Mouse (Mus musculus): Measurements from ENCODE around the gene Tradd. TPM values are rescaled to one million over a fixed set of nuclear protein-coding genes. Genes with fewer than 3 reads are reported as not detected.

Gene Tradd
- polyA plus RNA-seq, 1 experiment: 26.2 TPM

DNA sequence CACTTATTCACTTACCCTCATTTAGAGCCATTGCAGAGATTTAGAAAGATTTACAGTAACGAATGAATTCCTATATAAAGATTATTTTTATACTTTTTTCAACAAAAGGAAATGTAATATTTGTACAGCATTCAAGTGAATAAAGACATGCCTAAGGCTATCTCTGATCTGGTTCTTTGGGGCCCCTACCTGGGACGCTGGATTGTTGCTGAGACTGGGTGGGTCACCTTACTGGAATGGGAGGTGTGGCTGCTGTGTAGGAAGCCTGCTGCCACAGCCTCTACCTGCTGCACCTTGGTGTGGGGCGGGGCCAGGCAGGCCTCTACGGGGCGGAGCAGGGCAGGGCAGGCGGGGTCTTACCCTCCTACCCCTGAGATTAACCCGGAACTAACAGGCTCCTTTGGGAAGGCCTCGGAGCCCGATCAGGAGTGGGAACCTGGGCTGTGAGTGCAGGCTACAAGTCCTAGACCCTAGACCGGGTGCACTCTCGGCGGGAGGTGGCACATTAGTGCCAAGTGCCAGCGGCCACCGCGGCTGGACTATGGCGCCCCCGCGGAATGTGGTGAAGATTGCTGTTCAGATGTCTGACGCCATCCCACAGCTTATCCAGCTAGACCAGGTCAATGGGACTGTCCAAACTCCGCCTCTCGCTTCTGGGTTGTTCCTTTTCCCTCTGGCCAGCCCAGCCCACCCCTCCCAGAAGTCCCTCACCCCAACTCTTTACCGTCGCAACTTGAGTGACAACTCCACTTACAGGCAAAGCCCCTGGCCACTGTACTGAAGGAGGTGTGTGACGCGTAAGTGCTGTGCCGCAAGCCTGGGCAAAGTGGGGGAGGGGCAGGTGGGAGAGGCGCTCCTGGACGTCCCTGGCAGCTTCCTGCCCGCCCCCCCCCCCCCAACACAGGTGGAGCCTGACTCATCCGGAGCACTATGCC lies 41.1 kb upstream of the Tradd start, which contains the start of gene Elmo3:
Elmo3 (plus strand) TSS at position 391 of the 935 bp plus-strand sequence.
- no peak for TF ChIP-seq POLR2A (IDR thresholded peaks at IDR 0.05; ENCODE audit: borderline replicate concordance, low read depth, low read length)
- no peak for TF ChIP-seq CTCF (IDR thresholded peaks at IDR 0.05; ENCODE audit: low read depth, low read length)
- Histone ChIP-seq H3K4me1 (ENCODE audit: control insufficient read depth, insufficient read depth, low read length) (peaks cover 40% of the 10 kb centered on the region), H3K27ac (ENCODE audit: insufficient read depth, low read depth, low read length) (peak within 1 kb of the TSS; percentile 71), H3K4me3 (ENCODE audit: insufficient read depth, low read length) (no peak within 1 kb of the TSS)

DNA sequence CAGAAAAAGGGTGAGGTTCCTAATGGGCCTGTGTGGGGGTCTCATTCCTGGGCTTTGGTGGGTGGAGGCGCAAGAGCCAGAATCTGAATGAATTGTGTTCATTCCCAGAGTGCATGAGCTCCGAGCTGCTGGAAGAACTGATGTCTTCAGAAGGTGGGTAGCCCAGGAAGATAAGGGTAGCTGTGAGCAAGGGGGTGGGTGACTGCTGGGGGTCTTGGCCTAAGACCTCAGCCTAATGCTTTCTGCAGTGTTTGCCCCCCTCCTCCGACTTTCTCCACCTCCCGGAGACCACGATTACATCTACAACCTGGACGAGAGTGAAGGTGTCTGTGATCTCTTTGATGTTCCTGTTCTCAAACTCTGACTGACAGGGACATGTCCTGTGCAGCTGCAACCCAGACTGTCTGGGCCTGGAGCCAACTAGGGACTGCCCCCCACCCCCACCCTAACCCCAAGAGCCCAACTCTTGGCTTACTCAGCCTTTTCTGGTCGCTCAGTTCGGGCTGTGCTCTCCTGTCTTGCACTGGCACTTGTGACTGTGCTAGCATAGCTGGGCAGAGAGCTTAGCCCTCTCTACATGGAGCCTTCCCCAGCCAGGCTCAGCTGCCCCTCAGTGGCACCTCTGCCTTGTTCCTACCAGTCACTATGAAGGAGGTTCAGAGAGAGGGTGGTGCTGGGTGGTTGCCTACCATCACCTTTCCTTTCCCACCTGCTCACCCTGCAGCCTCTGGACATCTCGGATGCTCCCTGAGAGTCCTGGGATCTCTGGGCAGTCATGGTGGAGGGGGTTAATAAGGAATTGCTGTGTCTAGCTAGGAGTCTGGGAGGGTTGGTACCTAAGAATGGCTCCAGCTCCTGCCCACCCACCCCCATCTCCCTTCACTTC lies 40.2 kb upstream of the Tradd start:
- Histone ChIP-seq H3K4me3 (ENCODE audit: insufficient read depth, low read length) (no peak overlapping the region), H3K27ac (ENCODE audit: insufficient read depth, low read depth, low read length) (peak overlapping the region; percentile 71), H3K4me1 (ENCODE audit: control insufficient read depth, insufficient read depth, low read length) (peaks cover 42% of the 10 kb centered on the region)
- TF ChIP-seq POLR2A (IDR thresholded peaks at IDR 0.05; ENCODE audit: borderline replicate concordance, low read depth, low read length) (no peak), CTCF (IDR thresholded peaks at IDR 0.05; ENCODE audit: low read depth, low read length) (no peak)

DNA sequence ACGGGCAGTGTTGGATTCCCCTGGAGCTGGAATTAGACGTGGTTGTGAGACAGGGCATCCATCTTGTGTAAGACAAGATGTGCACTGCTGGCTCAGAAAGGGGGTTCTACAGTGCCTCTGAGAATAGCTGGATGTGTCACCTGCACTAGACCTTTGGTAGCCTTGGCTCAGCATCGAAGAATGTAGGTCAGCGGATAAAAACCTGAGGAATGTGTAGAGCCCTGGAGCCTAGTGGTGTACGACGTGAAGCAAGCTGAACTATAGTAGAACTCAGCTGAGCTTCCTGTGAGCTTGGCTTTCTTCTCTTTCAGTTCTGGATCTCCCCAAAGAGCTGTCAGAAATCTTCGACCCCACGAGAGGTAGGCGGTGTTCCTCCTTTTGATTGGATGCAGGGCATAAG lies 39.5 kb upstream of the Tradd start:
- Histone ChIP-seq H3K27ac (ENCODE audit: insufficient read depth, low read depth, low read length) (peak overlapping the region; percentile 16), H3K4me1 (ENCODE audit: control insufficient read depth, insufficient read depth, low read length) (peaks cover 44% of the 10 kb centered on the region), H3K4me3 (ENCODE audit: insufficient read depth, low read length) (no peak overlapping the region)
- TF ChIP-seq POLR2A (IDR thresholded peaks at IDR 0.05; ENCODE audit: borderline replicate concordance, low read depth, low read length) (no peak), CTCF (IDR thresholded peaks at IDR 0.05; ENCODE audit: low read depth, low read length) (no peak)

DNA sequence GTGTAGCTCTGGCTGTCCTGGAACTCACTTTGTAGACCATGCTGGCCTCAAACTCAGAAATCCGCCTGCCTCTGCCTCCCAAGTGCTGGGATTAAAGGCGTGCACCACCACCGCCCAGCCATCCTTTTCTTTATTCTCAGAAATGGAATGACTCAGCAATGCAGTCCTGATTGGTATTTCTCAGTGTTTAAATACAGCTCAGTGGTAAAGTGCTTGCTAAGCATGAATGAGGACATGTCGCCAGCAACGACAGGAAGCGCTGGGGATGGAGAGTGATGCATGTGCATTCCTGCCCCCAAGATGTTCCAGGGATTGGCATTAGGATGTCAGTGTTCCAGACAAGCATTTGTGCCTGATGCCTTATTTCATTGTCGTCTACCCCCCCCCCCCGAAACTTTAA lies 39.0 kb upstream of the Tradd start:
- H3K4me1 ChIP-seq (ENCODE audit: control insufficient read depth, insufficient read depth, low read length): peaks cover 47% of the 10 kb centered on the region
- H3K4me3 ChIP-seq (ENCODE audit: insufficient read depth, low read length): no peak overlapping the region
- peak overlapping the region; percentile 67 for H3K27ac ChIP-seq (ENCODE audit: insufficient read depth, low read depth, low read length)
- no peak for TF ChIP-seq POLR2A (IDR thresholded peaks at IDR 0.05; ENCODE audit: borderline replicate concordance, low read depth, low read length)
- TF ChIP-seq CTCF (IDR thresholded peaks at IDR 0.05; ENCODE audit: low read depth, low read length): no peak

DNA sequence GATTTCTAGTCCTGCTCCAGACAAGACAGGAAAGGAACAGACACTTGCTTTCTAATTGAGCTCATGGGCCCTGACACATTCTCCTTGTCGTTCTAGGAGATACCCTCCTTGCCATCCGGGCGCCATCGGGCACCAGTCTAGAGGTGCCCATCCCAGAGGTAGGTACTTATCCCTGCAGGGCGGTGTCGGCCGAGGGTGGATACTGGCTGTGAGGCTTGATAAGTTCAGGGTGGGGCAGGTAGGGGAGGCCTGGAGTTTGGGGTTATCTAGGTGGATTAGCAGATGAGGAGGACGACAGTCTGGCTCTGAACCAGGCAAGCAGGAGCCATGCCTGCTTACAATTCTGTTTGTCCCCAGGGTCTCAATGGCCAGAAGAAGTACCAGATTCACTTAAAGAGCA lies 35.6 kb upstream of the Tradd start:
- Histone ChIP-seq H3K4me3 (ENCODE audit: insufficient read depth, low read length) (no peak overlapping the region), H3K27ac (ENCODE audit: insufficient read depth, low read depth, low read length) (no peak overlapping the region), H3K4me1 (ENCODE audit: control insufficient read depth, insufficient read depth, low read length) (peaks cover 51% of the 10 kb centered on the region)

DNA sequence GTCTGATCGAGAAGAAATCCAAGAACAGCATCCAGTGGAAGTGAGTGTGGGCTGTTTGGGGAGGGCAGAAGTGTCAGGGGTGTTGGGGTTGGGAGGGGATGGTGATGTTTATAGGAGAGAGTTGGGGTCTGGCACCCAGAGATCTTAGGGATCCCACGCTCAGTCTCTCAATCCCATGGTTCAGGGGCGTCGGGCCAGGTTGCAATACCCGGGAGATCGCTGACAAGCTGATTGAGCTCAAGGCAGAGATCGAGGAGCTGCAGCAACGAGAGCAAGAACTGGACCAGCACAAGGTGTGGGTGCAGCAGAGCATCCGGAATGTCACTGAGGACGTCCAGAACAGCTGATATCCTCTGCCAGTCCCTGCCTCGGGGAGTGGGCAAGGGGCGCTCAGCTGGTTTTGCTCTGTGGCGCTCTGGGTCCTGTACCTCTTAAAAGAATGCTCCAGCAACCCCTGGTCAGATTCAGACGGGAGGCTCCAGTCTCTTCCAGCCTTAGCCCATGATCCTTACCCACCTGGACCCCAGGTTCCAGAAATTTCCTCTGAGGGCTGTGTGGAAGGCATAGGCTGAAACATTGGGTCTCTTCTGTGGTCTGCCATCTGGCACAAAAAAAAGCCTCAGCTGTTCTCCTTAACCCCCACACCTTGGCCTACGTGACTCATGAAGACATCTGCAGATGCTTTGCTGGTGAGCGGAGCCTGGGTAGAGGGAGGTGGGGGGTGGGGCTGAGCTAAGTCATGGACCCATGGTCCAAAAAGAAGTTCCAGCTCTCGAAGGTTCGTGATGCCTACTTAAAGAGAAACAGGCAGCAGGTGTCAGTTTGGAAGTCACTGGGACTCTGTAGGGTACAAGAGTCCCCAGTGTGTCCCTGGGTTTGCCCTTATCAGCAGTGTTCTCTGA lies 34.2 kb upstream of the Tradd start:
- TF ChIP-seq POLR2A (IDR thresholded peaks at IDR 0.05; ENCODE audit: borderline replicate concordance, low read depth, low read length) (no peak), CTCF (IDR thresholded peaks at IDR 0.05; ENCODE audit: low read depth, low read length) (no peak)
- Histone ChIP-seq H3K4me1 (ENCODE audit: control insufficient read depth, insufficient read depth, low read length) (peaks cover 39% of the 10 kb centered on the region), H3K4me3 (ENCODE audit: insufficient read depth, low read length) (peak overlapping the region; percentile 92), H3K27ac (ENCODE audit: insufficient read depth, low read depth, low read length) (no peak overlapping the region)

More for the DNA sequence above, 35.6 kb upstream of the Tradd start:
- TF ChIP-seq POLR2A (IDR thresholded peaks at IDR 0.05; ENCODE audit: borderline replicate concordance, low read depth, low read length): no peak
- TF ChIP-seq CTCF (IDR thresholded peaks at IDR 0.05; ENCODE audit: low read depth, low read length): no peak

DNA sequence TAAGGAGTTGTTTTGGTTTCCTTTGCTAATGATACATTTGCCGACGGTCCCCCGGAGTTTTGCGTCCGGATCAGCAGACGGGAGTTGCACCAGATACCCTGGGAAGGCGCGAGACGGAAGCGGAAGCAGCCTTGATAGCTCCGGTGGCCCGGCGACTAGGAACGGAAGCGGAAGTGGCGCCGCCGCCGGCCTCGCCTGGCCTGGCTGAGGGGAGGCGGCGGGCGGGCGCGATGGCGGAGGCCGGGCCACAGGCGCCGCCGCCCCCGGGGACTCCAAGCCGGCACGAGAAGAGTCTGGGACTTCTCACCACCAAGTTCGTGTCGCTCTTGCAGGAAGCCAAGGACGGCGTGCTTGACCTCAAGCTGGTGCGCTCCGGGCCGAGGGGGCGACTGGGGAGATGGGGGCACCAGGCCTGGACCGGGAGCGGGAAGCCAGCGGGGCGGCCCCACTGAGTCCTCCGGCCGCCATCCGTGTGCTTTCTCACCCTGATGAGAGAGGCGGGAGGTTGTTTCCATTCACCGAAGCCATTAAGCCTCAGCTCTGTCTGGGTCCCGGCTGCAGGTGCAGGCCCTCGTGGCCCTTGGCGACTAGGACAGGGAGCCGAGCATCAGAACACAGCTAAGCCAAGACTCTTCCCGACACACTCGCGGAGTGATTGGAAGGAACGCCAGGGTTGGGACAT lies 33.2 kb upstream of the Tradd start, which contains the start of gene E2f4:
E2f4 (plus strand) TSS at position 153 of the 682 bp plus-strand sequence.
- Histone ChIP-seq H3K27ac (ENCODE audit: insufficient read depth, low read depth, low read length) (peak within 1 kb of the TSS; percentile 44), H3K4me1 (ENCODE audit: control insufficient read depth, insufficient read depth, low read length) (peaks cover 32% of the 10 kb centered on the region), H3K4me3 (ENCODE audit: insufficient read depth, low read length) (peak within 1 kb of the TSS; percentile 92)
- no peak for TF ChIP-seq CTCF (IDR thresholded peaks at IDR 0.05; ENCODE audit: low read depth, low read length)
- no peak for TF ChIP-seq POLR2A (IDR thresholded peaks at IDR 0.05; ENCODE audit: borderline replicate concordance, low read depth, low read length)

DNA sequence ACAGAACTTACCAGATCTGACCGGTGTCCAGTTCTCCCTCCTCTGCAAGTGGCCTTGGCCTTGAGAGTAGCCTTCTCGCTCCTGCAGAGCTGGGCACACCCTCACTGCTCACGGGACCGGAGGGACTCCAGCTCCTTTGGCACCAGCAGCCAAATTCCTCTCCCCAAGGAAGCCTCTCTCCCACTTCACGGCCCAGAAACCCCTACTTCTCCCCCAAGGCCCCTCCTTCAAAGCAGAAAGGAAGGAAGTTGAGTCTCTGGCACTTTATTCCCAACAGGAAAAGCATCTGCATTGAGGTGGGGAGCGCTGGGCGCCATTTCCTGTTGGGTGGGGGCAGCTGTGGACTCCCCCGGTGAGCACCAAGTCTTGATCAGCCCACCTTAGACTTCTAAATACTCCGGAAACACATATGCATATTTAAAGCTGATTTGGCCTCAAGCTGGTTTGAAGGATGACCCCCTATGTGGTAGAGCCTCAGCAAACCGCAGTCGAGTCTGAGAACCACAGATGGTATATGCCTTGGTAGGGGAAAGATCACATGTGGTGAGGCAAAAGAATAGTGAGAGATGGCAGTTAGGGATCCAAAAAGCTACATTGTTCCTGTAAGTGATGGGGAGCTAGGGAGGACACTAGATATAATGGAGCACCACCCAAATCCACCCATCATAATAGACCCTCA lies 31.6 kb upstream of the Tradd start, which contains the start of gene Exoc3l:
Exoc3l (minus strand) TSS at position 207 of the 679 bp plus-strand sequence.
- Histone ChIP-seq H3K27ac (ENCODE audit: insufficient read depth, low read depth, low read length) (no peak within 1 kb of the TSS), H3K4me1 (ENCODE audit: control insufficient read depth, insufficient read depth, low read length) (peaks cover 18% of the 10 kb centered on the region), H3K4me3 (ENCODE audit: insufficient read depth, low read length) (no peak within 1 kb of the TSS)
- TF ChIP-seq CTCF (IDR thresholded peaks at IDR 0.05; ENCODE audit: low read depth, low read length) (no peak), POLR2A (IDR thresholded peaks at IDR 0.05; ENCODE audit: borderline replicate concordance, low read depth, low read length) (no peak)

Data from bone marrow macrophage, adult 2 months (primary cell).